8 mouse cellular contexts compared by ENCODE assay signal in the genomic region with DNA sequence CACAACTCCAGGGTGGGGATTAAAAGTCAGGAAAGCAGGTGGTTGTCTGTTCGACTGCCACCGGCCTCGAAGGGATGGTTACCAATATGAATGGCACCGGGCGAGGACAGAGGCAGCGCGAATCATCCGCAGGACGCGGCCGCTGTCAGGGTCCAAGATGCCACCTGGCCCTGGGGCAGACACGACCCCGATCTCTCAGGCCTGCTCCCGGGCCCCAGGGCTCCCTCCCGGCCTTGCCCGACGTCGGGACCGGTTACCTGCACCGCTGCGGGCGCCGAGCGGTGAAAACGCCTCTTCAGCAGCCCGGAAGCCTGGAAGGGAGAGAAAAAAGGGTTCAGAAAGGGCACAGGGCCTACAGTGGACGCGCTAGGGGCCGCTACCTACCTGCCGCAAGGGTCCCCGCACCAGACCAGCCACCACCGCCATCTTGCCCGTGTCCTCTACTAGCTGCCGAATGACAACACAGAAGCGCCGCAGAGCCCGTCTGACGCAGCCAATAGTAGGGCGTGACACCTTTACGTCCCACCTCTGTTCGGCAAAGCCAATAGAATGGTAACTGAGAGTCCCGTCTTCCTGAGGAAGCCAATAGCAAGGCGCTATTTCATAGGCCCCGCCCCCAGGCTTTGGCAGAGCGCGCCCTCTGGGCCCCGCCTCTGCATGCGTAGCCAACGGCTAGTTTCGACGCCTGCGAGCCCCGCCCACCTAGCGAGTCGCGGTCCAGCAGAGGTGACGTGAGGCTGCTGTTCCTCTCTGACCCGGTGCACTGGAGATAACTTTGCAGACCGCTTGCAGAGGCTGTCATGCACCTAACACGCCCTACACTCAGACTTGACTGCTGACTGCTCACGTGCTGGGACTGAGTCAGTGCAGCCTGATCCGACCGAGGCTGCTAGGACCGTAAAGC. TPM values are rescaled to one million over a fixed set of nuclear protein-coding genes. Genes with fewer than 3 reads are reported as not detected.
DNase-seq lines count a peak whose midpoint lies in the region; ATAC-seq and TF ChIP-seq lines count a peak whose summit lies in the region.

TSS of gene Pdhb (minus strand) at position 519 of the 904 bp plus-strand sequence.

- in situ Hi-C loops in Patski (cut with MboI; ENCODE audit: low pct_unique_long_range_greater_than_20kb), result no loop called here

- DNase-seq in Patski (ENCODE audit: low read depth, low spot score), result peak; percentile 94
- peak; percentile 99 to 100 for DNase-seq in cerebellum, postnatal 14 days
- peak; percentile 99 for DNase-seq in frontal cortex, postnatal 14 days (ENCODE audit: low spot score in 2 of 2)
- DNase-seq in layer of hippocampus, postnatal 25 days (ENCODE audit: extremely low spot score in 1 of 2, low spot score in 1 of 2), result peak; percentile 91 to 94
- peak; percentile 100 for DNase-seq in lung, postnatal 25 days (ENCODE audit: low spot score)
- DNase-seq in retina, embryonic 14.5 days (ENCODE audit: low spot score), result peak; percentile 100
- DNase-seq in thymus, postnatal 4 days, result peak; percentile 99

- H3K27ac ChIP-seq in hindbrain, embryonic 13.5 days, result peak within 1 kb of the TSS; percentile 91

- H3K4me2 ChIP-seq in hindbrain, embryonic 13.5 days, result peak within 1 kb of the TSS; percentile 84

- TF ChIP-seq CTCF in Patski (IDR thresholded peaks at IDR 0.05), result no peak

- H3K36me3 ChIP-seq in hindbrain, embryonic 13.5 days, result peaks cover 34% of the 10 kb centered on the region

- H3K4me3 ChIP-seq in hindbrain, embryonic 13.5 days, result peak within 1 kb of the TSS; percentile 98

- no peaks in the 10 kb centered on the region for H3K9me3 ChIP-seq in hindbrain, embryonic 13.5 days

- CTCF ChIA-PET in Patski (lab: Charles Lee), result interaction anchor here (0.8 to 1.0 kb wide), 2 partner anchors 43 to 80 kb away, joined by 3 to 11 read pairs; no protein-coding TSS in a partner anchor

- no peaks in the 10 kb centered on the region for H3K27me3 ChIP-seq in Patski
- no peaks in the 10 kb centered on the region for H3K27me3 ChIP-seq in hindbrain, embryonic 13.5 days

- WGBS in hindbrain, embryonic 13.5 days, result 1% methylated on average over 64 of the region's 64 CpGs

- POLR2A ChIA-PET in Patski (lab: Charles Lee), result interaction anchor here (0.7 to 0.9 kb wide), 3 partner anchors 9 to 77 kb away, joined by 3 to 5 read pairs (median 4); no protein-coding TSS in a partner anchor

- ATAC-seq in Patski, result peak; percentile 99
- peak; percentile 100 for ATAC-seq in hindbrain, embryonic 13.5 days (ENCODE audit: low FRiP score)

- H3K9ac ChIP-seq in hindbrain, embryonic 13.5 days, result peak within 1 kb of the TSS; percentile 94

- peaks cover 10% of the 10 kb centered on the region for H3K4me1 ChIP-seq in hindbrain, embryonic 13.5 days (replicated peaks)

RNA-seq across cellular contexts. Expression of gene Pdhb, which starts in this region (rescaled TPM):
- polyA plus RNA-seq in Patski (2021), result 217 TPM
- 246 and 250 TPM in 2 replicates for polyA plus RNA-seq in hindbrain, embryonic 13.5 days (2015; fragmentation: Nextera tagmentation; extraction: Ambion mirVana)
- total RNA-seq in layer of hippocampus, postnatal 25 days (2021), result 100 to 1,000 TPM; 184 to 202 TPM

Comparison
In these comparisons a context has a peak if more than half of its experiments do, and no peak if none do; other contexts are left out.
1. Peak in every context shown above with its lines: DNase-seq, ATAC-seq, H3K4me3 ChIP-seq and H3K27ac ChIP-seq.